ENCODE assay signal across 12 mouse cellular contexts in genomic region chr4:142209884-142210283, GRCm38 (mm10). TPM values are rescaled to one million over a fixed set of nuclear protein-coding genes. Genes with fewer than 3 reads are reported as not detected.
A peak's percentile ranks its signal among the peaks of the same experiment; 100 is the strongest.
DNase-seq lines count a peak whose midpoint lies in the region; ATAC-seq lines count a peak whose summit lies in the region.
"Had no signal": no experiment of that assay in that cellular context is flagged by ENCODE, and none has a peak within 500 bp of the region (broad histone marks: within the 10 kb centered on the region; RNA-seq: fewer than 3 reads in every experiment).

No protein-coding gene starts in this region.

- no peaks in the 10 kb centered on the region for H3K9me3 ChIP-seq in forebrain, embryonic 10.5 days
- no peaks in the 10 kb centered on the region for H3K9me3 ChIP-seq in forebrain, embryonic 14.5 days (replicated peaks; ENCODE audit: control insufficient read depth, low read length)
- H3K9me3 ChIP-seq in embryonic facial prominence, embryonic 12.5 days = no peaks in the 10 kb centered on the region
- no peaks in the 10 kb centered on the region for H3K9me3 ChIP-seq in midbrain, embryonic 15.5 days
- H3K9me3 ChIP-seq: neural tube, embryonic 13.5 days had no signal

- H3K27ac ChIP-seq in forebrain, embryonic 10.5 days = 0 out of 2 replicates have a peak overlapping the region, but pooled peaks have one; percentile 15
- H3K27ac ChIP-seq in forebrain, embryonic 14.5 days (ENCODE audit: low read depth, low read length) = no peak overlapping the region
- 0 out of 2 replicates have a peak overlapping the region, but pooled peaks have one; percentile 47 for H3K27ac ChIP-seq in embryonic facial prominence, embryonic 12.5 days
- H3K27ac ChIP-seq in midbrain, embryonic 15.5 days = no peak overlapping the region
- H3K27ac ChIP-seq: neural tube, embryonic 13.5 days had no signal

- ATAC-seq in forebrain, embryonic 14.5 days = no peak
- ATAC-seq in embryonic facial prominence, embryonic 12.5 days (ENCODE audit: insufficient number of reproducible peaks, insufficient read depth, low FRiP score, low TSS enrichment) = no peak
- no peak for ATAC-seq in midbrain, embryonic 15.5 days (replicated peaks)
- ATAC-seq: Patski had no signal

- H3K4me1 ChIP-seq in forebrain, embryonic 10.5 days = peaks cover 32% of the 10 kb centered on the region
- H3K4me1 ChIP-seq in forebrain, embryonic 14.5 days (ENCODE audit: control insufficient read depth, insufficient read depth, low read length) = no peaks in the 10 kb centered on the region
- H3K4me1 ChIP-seq in embryonic facial prominence, embryonic 12.5 days = peaks cover 27% of the 10 kb centered on the region; the same call in 1 of the 2 replicates
- peaks cover 10% of the 10 kb centered on the region for H3K4me1 ChIP-seq in midbrain, embryonic 15.5 days

- H3K36me3 ChIP-seq in forebrain, embryonic 10.5 days (replicated peaks) = peaks cover 21% of the 10 kb centered on the region
- no peaks in the 10 kb centered on the region for H3K36me3 ChIP-seq in forebrain, embryonic 14.5 days (ENCODE audit: control insufficient read depth, insufficient read depth, low read length)
- H3K36me3 ChIP-seq in embryonic facial prominence, embryonic 12.5 days = peaks cover 12% of the 10 kb centered on the region; the same call in 1 of the 2 replicates
- H3K36me3 ChIP-seq in midbrain, embryonic 15.5 days (replicated peaks) = no peaks in the 10 kb centered on the region
- H3K36me3 ChIP-seq: neural tube, embryonic 13.5 days had no signal

- intact Hi-C loops in heart, postnatal 14 days (cut with DNase I) = no loop called here

- no peak overlapping the region for H3K4me2 ChIP-seq in forebrain, embryonic 14.5 days (ENCODE audit: low read length)
- H3K4me2 ChIP-seq in embryonic facial prominence, embryonic 12.5 days (replicated peaks) = no peak overlapping the region
- H3K4me2 ChIP-seq in midbrain, embryonic 15.5 days = no peak overlapping the region
- H3K4me2 ChIP-seq: neural tube, embryonic 13.5 days had no signal

- no peak overlapping the region for H3K4me3 ChIP-seq in forebrain, embryonic 10.5 days
- no peak overlapping the region for H3K4me3 ChIP-seq in forebrain, embryonic 14.5 days (ENCODE audit: low read depth, low read length)
- H3K4me3 ChIP-seq in embryonic facial prominence, embryonic 12.5 days = no peak overlapping the region
- no peak overlapping the region for H3K4me3 ChIP-seq in midbrain, embryonic 15.5 days
- H3K4me3 ChIP-seq: neural tube, embryonic 13.5 days had no signal

- DNase-seq in forebrain, embryonic 10.5 days (ENCODE audit: extremely low spot score, low spot score) = no peak
- no peak for DNase-seq in forebrain, embryonic 14.5 days (ENCODE audit: low spot score)
- DNase-seq in heart, postnatal 14 days = peak; percentile 47 to 57
- DNase-seq in kidney, postnatal 36 days = peak; percentile 63 to 70
- no peak for DNase-seq in spleen, postnatal 14 days (ENCODE audit: low spot score in 2 of 2)
- DNase-seq in retina, postnatal 1 day = no peak
- DNase-seq: embryo, embryonic 11 days; spleen, adult 18-20 months had no signal

- 73% methylated on average over 9 of the region's 9 CpGs for WGBS in forebrain, embryonic 10.5 days
- WGBS in forebrain, embryonic 14.5 days = 60% methylated on average over 9 of the region's 9 CpGs
- 56% methylated on average over 9 of the region's 9 CpGs for WGBS in embryonic facial prominence, embryonic 12.5 days
- WGBS in midbrain, embryonic 15.5 days = 73% methylated on average over 9 of the region's 9 CpGs

- no peak overlapping the region for H3K9ac ChIP-seq in forebrain, embryonic 14.5 days (ENCODE audit: low read length)
- no peak overlapping the region for H3K9ac ChIP-seq in embryonic facial prominence, embryonic 12.5 days
- H3K9ac ChIP-seq in midbrain, embryonic 15.5 days = no peak overlapping the region
- H3K9ac ChIP-seq: neural tube, embryonic 13.5 days had no signal

- no peaks in the 10 kb centered on the region for H3K27me3 ChIP-seq in forebrain, embryonic 10.5 days (ENCODE audit: poor library complexity, severe bottlenecking)
- H3K27me3 ChIP-seq in forebrain, embryonic 14.5 days (replicated peaks; ENCODE audit: control insufficient read depth, insufficient read depth, low read length) = no peaks in the 10 kb centered on the region
- no peaks in the 10 kb centered on the region for H3K27me3 ChIP-seq in embryonic facial prominence, embryonic 12.5 days
- H3K27me3 ChIP-seq in midbrain, embryonic 15.5 days (replicated peaks) = no peaks in the 10 kb centered on the region
- H3K27me3 ChIP-seq: neural tube, embryonic 13.5 days; Patski had no signal

RNA-seq across cellular contexts. Expression of gene Kazn, which starts 29.3 kb away (rescaled TPM):
- 11.4 and 11.8 TPM in 2 replicates for polyA plus RNA-seq in forebrain, embryonic 10.5 days (2016; fragmentation: Nextera tagmentation; extraction: Ambion mirVana)
- polyA plus RNA-seq in forebrain, embryonic 14.5 days (2014; fragmentation: Nextera tagmentation; extraction: Ambion mirVana) = 11.5 and 13.1 TPM in 2 replicates
- 23.1 and 24.2 TPM in 2 replicates for polyA plus RNA-seq in embryonic facial prominence, embryonic 12.5 days (2016; fragmentation: Nextera tagmentation; extraction: Ambion mirVana)
- 1 to 10 TPM; 5.2 to 5.9 TPM for total RNA-seq in heart, postnatal 14 days (2021)
- 33.6 and 34.3 TPM in 2 replicates for polyA plus RNA-seq in midbrain, embryonic 15.5 days (2015; fragmentation: Nextera tagmentation; extraction: Ambion mirVana)

Comparison
In these comparisons a context has a peak if more than half of its experiments do, and no peak if none do; other contexts are left out.
1. H3K27ac ChIP-seq: peak in forebrain, embryonic 10.5 days (single experiment) and embryonic facial prominence, embryonic 12.5 days (single experiment); none in forebrain, embryonic 14.5 days (single experiment) and midbrain, embryonic 15.5 days (single experiment).
2. DNase-seq: peak in heart, postnatal 14 days (2 of 2) and kidney, postnatal 36 days (2 of 2); none in forebrain, embryonic 10.5 days (single experiment), forebrain, embryonic 14.5 days (single experiment), spleen, postnatal 14 days (0 of 2) and retina, postnatal 1 day (single experiment).